ENCODE assay signal across 12 mouse cellular contexts in the genomic region with DNA sequence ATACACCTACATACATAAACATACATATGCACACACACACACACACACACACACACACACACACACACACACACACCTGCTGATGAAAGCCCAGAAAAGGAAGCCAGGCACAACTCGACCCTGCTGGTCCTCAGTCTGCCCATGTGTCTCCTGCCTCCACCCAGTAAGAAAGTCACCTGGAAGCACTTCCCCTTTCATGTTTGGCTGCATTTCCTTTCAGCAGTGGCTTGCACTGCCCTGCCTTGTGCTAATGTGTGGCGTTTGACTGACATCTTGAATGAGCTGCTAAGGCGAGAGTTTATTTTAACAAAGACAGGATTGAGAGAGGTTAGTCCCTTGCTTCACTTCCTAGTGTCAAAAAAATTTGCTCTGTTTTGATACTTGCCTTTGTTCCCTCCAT.
"Had no signal": no experiment of that assay in that cellular context is flagged by ENCODE, and none has a peak within 500 bp of the region (broad histone marks: within the 10 kb centered on the region; RNA-seq: fewer than 3 reads in every experiment).

No protein-coding gene starts in this region.

- ATAC-seq: lung, postnatal 0 days had no signal

- H3K27me3 ChIP-seq: kidney, embryonic 15.5 days; liver, embryonic 15.5 days had no signal

- H3K9ac ChIP-seq: kidney, embryonic 15.5 days; liver, embryonic 15.5 days had no signal

- H3K27ac ChIP-seq: kidney, embryonic 15.5 days; left cerebral cortex, adult 2 months; limb, embryonic 10.5 days; liver, embryonic 15.5 days had no signal

- H3K36me3 ChIP-seq: kidney, embryonic 15.5 days; limb, embryonic 10.5 days; liver, embryonic 15.5 days had no signal

- H3K4me2 ChIP-seq: kidney, embryonic 15.5 days; liver, embryonic 11.5 days; liver, embryonic 15.5 days had no signal

- H3K9me3 ChIP-seq: kidney, embryonic 15.5 days; limb, embryonic 10.5 days had no signal

- DNase-seq: kidney, adult 2 months; kidney, postnatal 25 days; lung, adult 2 months; lung, postnatal 36 days; right cerebral cortex, postnatal 14 days; thymus, postnatal 36 days had no signal

- H3K4me3 ChIP-seq: kidney, embryonic 15.5 days; left cerebral cortex, adult 2 months; limb, embryonic 10.5 days; liver, embryonic 15.5 days had no signal

- H3K4me1 ChIP-seq: kidney, embryonic 15.5 days; liver, embryonic 15.5 days had no signal
